In genomic region chr8:45380598-45380997, GRCm38 (mm10) we compare ENCODE assay signal across 11 mouse cellular contexts. TPM values are rescaled to one million over a fixed set of nuclear protein-coding genes. Genes with fewer than 3 reads are reported as not detected.
DNase-seq lines count a peak whose midpoint lies in the region; ATAC-seq lines count a peak whose summit lies in the region.
"Had no signal": no experiment of that assay in that cellular context is flagged by ENCODE, and none has a peak within 500 bp of the region (broad histone marks: within the 10 kb centered on the region; RNA-seq: fewer than 3 reads in every experiment).

No protein-coding gene starts in this region.

- H3K36me3 ChIP-seq in heart, embryonic 14.5 days (ENCODE audit: control insufficient read depth, insufficient read depth, low read length): no peaks in the 10 kb centered on the region
- H3K36me3 ChIP-seq in forebrain, embryonic 12.5 days (replicated peaks): no peaks in the 10 kb centered on the region
- no peaks in the 10 kb centered on the region for H3K36me3 ChIP-seq in midbrain, embryonic 12.5 days

- H3K27me3 ChIP-seq in heart, embryonic 14.5 days (ENCODE audit: control insufficient read depth, insufficient read depth, low read length): peaks cover 15% of the 10 kb centered on the region; the same call in 1 of the 2 replicates
- H3K27me3 ChIP-seq in forebrain, embryonic 12.5 days: peaks cover 13% of the 10 kb centered on the region
- H3K27me3 ChIP-seq in midbrain, embryonic 12.5 days: peaks cover 19% of the 10 kb centered on the region

- DNase-seq in heart, adult 8-10 months (ENCODE audit: low spot score): no peak
- DNase-seq in ES-CJ7 (ENCODE audit: low read depth, low spot score): peak; percentile 30
- DNase-seq in urinary bladder, postnatal 14 days (ENCODE audit: low spot score): no peak
- DNase-seq in urinary bladder, adult 2 months (ENCODE audit: low spot score): no peak
- DNase-seq in adrenal gland, adult 2 months: no peak
- DNase-seq: cerebellum, postnatal 14 days; kidney, adult 2 months had no signal

- no peaks in the 10 kb centered on the region for H3K9me3 ChIP-seq in heart, embryonic 14.5 days (ENCODE audit: control insufficient read depth, low read length)
- no peaks in the 10 kb centered on the region for H3K9me3 ChIP-seq in forebrain, embryonic 12.5 days
- H3K9me3 ChIP-seq in midbrain, embryonic 12.5 days: no peaks in the 10 kb centered on the region

- H3K27ac ChIP-seq in heart, embryonic 14.5 days (replicated peaks in 1 of 2; ENCODE audit: control insufficient read depth in 1 of 2, insufficient read depth in 1 of 2, low read depth in 2 of 2, low read length in 2 of 2): no peak overlapping the region
- no peak overlapping the region for H3K27ac ChIP-seq in forebrain, embryonic 12.5 days
- H3K27ac ChIP-seq in midbrain, embryonic 12.5 days (replicated peaks): no peak overlapping the region
- H3K27ac ChIP-seq: left cerebral cortex, adult 2 months had no signal

- H3K4me2 ChIP-seq in heart, embryonic 14.5 days (ENCODE audit: low read length): peak overlapping the region; percentile 81
- peak overlapping the region; percentile 85; the same call in 1 of the 2 replicates for H3K4me2 ChIP-seq in forebrain, embryonic 12.5 days
- H3K4me2 ChIP-seq in midbrain, embryonic 12.5 days (replicated peaks): peak overlapping the region; percentile 87

- no peak for ATAC-seq in heart, embryonic 14.5 days (ENCODE audit: insufficient number of reproducible peaks, insufficient read depth, low FRiP score, low read depth)
- ATAC-seq in forebrain, embryonic 12.5 days (ENCODE audit: low FRiP score): no peak
- no peak for ATAC-seq in midbrain, embryonic 12.5 days (ENCODE audit: low FRiP score, low read depth)

- H3K4me3 ChIP-seq in heart, embryonic 14.5 days (ENCODE audit: control insufficient read depth in 1 of 2, insufficient read depth in 1 of 2, low read depth in 1 of 2, low read length in 2 of 2): no peak overlapping the region
- H3K4me3 ChIP-seq in forebrain, embryonic 12.5 days (replicated peaks): no peak overlapping the region
- H3K4me3 ChIP-seq in midbrain, embryonic 12.5 days: no peak overlapping the region; the same call in 1 of the 2 replicates

- H3K9ac ChIP-seq in heart, embryonic 14.5 days (ENCODE audit: low read length): no peak overlapping the region
- H3K9ac ChIP-seq in forebrain, embryonic 12.5 days: no peak overlapping the region
- no peak overlapping the region for H3K9ac ChIP-seq in midbrain, embryonic 12.5 days (replicated peaks)

- WGBS in heart, embryonic 14.5 days: 21% methylated on average over 4 of the region's 4 CpGs
- WGBS in forebrain, embryonic 12.5 days: 10% methylated on average over 4 of the region's 4 CpGs
- 22% methylated on average over 4 of the region's 4 CpGs for WGBS in midbrain, embryonic 12.5 days

- H3K4me1 ChIP-seq in heart, embryonic 14.5 days (ENCODE audit: control insufficient read depth in 2 of 2, insufficient read depth in 2 of 2, low read length in 2 of 2): peaks cover 6 to 11% of the 10 kb centered on the region in 2 experiments; a peak in 3 of 4 replicates
- H3K4me1 ChIP-seq in forebrain, embryonic 12.5 days: peaks cover 16% of the 10 kb centered on the region
- H3K4me1 ChIP-seq in midbrain, embryonic 12.5 days: peaks cover 15% of the 10 kb centered on the region

RNA-seq across cellular contexts. Expression of gene Fam149a, which starts 1.5 kb away (rescaled TPM):
- 3.6 and 4.2 TPM in 2 replicates for polyA plus RNA-seq in heart, embryonic 14.5 days (2014; fragmentation: Nextera tagmentation; extraction: Ambion mirVana)
- total RNA-seq in heart, adult 8-10 months (2022): 1 to 10 TPM; 4.7 to 5.3 (median 5.0) TPM
- polyA plus RNA-seq in forebrain, embryonic 12.5 days (2016; fragmentation: Nextera tagmentation; extraction: Ambion mirVana): 5.7 and 7.4 TPM in 2 replicates
- 7.3 and 8.9 TPM in 2 replicates for polyA plus RNA-seq in midbrain, embryonic 12.5 days (2016; fragmentation: Nextera tagmentation; extraction: Ambion mirVana)
- polyA plus RNA-seq in urinary bladder, adult 2 months (2012; rRNA removed): 16.5 and 21.2 TPM in 2 replicates
- 10 to 100 TPM in 1 of 2 experiments, 1 to 10 TPM in 1; 8.6 to 12.8 TPM for total RNA-seq in adrenal gland, adult 2 months (2021)
- 5.3 TPM in 2 replicates for polyA plus RNA-seq in adrenal gland, adult 2 months (2012; rRNA removed)

RNA-seq across cellular contexts. Expression of gene Tlr3, which starts 30.3 kb away (rescaled TPM):
- polyA plus RNA-seq in heart, embryonic 14.5 days (2014; fragmentation: Nextera tagmentation; extraction: Ambion mirVana): 3.0 and 3.3 TPM in 2 replicates
- total RNA-seq in heart, adult 8-10 months (2022): 1 to 10 TPM; 4.8 to 6.7 (median 5.3) TPM
- polyA plus RNA-seq in forebrain, embryonic 12.5 days (2016; fragmentation: Nextera tagmentation; extraction: Ambion mirVana): 1.1 and 1.6 TPM in 2 replicates
- 1.1 and 1.2 TPM in 2 replicates for polyA plus RNA-seq in midbrain, embryonic 12.5 days (2016; fragmentation: Nextera tagmentation; extraction: Ambion mirVana)
- polyA plus RNA-seq in urinary bladder, adult 2 months (2012; rRNA removed): 15.7 and 16.2 TPM in 2 replicates
- 1 to 10 TPM; 5.9 to 6.9 TPM for total RNA-seq in adrenal gland, adult 2 months (2021)
- 6.2 and 8.9 TPM in 2 replicates for polyA plus RNA-seq in adrenal gland, adult 2 months (2012; rRNA removed)

RNA-seq across cellular contexts. Expression of gene Cyp4v3, which starts 47.6 kb away (rescaled TPM):
- polyA plus RNA-seq in heart, embryonic 14.5 days (2014; fragmentation: Nextera tagmentation; extraction: Ambion mirVana): 0.76 and 1.1 TPM in 2 replicates
- 1 to 10 TPM; 1.8 to 2.5 (median 2.2) TPM for total RNA-seq in heart, adult 8-10 months (2022)
- polyA plus RNA-seq in forebrain, embryonic 12.5 days (2016; fragmentation: Nextera tagmentation; extraction: Ambion mirVana): 1.00 and 1.2 TPM in 2 replicates
- polyA plus RNA-seq in midbrain, embryonic 12.5 days (2016; fragmentation: Nextera tagmentation; extraction: Ambion mirVana): 1.8 and 2.0 TPM in 2 replicates
- 10.4 and 12.3 TPM in 2 replicates for polyA plus RNA-seq in urinary bladder, adult 2 months (2012; rRNA removed)
- 10 to 100 TPM; 21.2 to 26.3 TPM for total RNA-seq in adrenal gland, adult 2 months (2021)
- 3.3 and 4.0 TPM in 2 replicates for polyA plus RNA-seq in adrenal gland, adult 2 months (2012; rRNA removed)
